Mouse (Mus musculus): Measurements from ENCODE around the gene Epo.

GRCm38 (mm10) chr5:137574470-137574901 lies 41.4 kb upstream of the Epo start:
- TF ChIP-seq CTCF (IDR thresholded peaks at IDR 0.05; ENCODE audit: control insufficient read depth, insufficient read depth, insufficient read length): no peak
- no peak for TF ChIP-seq MYOG (IDR thresholded peaks at IDR 0.05; ENCODE audit: control insufficient read depth, extremely low read depth, insufficient read length)
- TF ChIP-seq MAX (IDR thresholded peaks at IDR 0.05): no peak
- TF ChIP-seq USF1 (IDR thresholded peaks at IDR 0.05; ENCODE audit: low read depth): no peak
- no peak for TF ChIP-seq MYOD1 (IDR thresholded peaks at IDR 0.05; ENCODE audit: control insufficient read depth, insufficient read length, low read depth)
- no peak for TF ChIP-seq CEBPB (IDR thresholded peaks at IDR 0.05; ENCODE audit: low read depth)

All from C2C12 (cell line).